Mouse (Mus musculus): ENCODE data around the gene Commd6. TPM values are rescaled to one million over a fixed set of nuclear protein-coding genes. Genes with fewer than 3 reads are reported as not detected.

Gene Commd6
- total and polyA plus RNA-seq, 3 experiments = 56.6 to 125 (median 75.4) TPM

DNA sequence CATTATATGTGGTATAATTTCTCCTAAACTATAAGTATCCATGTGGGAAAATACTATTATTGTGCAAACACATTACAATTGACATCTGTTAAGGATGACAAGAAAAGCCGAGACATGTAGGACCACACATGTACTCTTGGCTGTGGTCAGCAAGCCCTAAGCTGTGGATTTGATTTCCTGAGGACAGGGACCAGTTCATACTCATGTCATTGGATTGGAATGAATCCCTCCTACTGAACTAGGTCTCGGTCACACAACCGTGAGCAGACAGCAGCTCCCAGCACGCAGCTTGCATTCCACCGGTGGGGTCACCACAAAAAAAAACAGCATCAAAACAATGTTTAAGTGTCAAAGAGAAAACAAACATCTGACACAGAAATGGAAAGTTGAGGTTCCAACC is 46.5 kb downstream of the Commd6 start:
- in situ Hi-C loops (cut with MboI; ENCODE audit: low pct_ligation_motif_present, low pct_unique_long_range_greater_than_20kb, low sequenced_read_pairs) (no loop called here), dilution Hi-C loops (cut with MboI; ENCODE audit: extremely low pct_ligation_motif_present, extremely low pct_unique_long_range_greater_than_20kb, low sequenced_read_pairs) (no loop called here)
- H3K4me1 ChIP-seq (ENCODE audit: control insufficient read depth in 1 of 2, insufficient read depth in 2 of 2) = no peaks in the 10 kb centered on the region
- TF ChIP-seq RAD21 (IDR thresholded peaks at IDR 0.05; ENCODE audit: low read depth, low read length) (no peak), ETS1 (conservative IDR thresholded peaks at IDR 0.05; ENCODE audit: low read depth, low read length) (no peak), ZNF384 (IDR thresholded peaks at IDR 0.05; ENCODE audit: low read depth, low read length) (no peak), MEF2A (IDR thresholded peaks at IDR 0.05; ENCODE audit: borderline replicate concordance, low read depth, low read length) (no peak), ZKSCAN1 (IDR thresholded peaks at IDR 0.05; ENCODE audit: borderline replicate concordance, low read depth, low read length) (no peak), CHD1 (IDR thresholded peaks at IDR 0.05; ENCODE audit: low read depth, low read length) (no peak)
- H3K9ac ChIP-seq (ENCODE audit: insufficient read depth, low read depth) = no peak overlapping the region
- peaks cover 3% of the 10 kb centered on the region for H3K9me3 ChIP-seq (replicated peaks; ENCODE audit: low read length)
- no peak overlapping the region for H3K4me2 ChIP-seq (ENCODE audit: insufficient read depth, low read depth, poor library complexity, severe bottlenecking)
- no peak for DNase-seq (ENCODE audit: extremely low read depth)
- H3K36me3 ChIP-seq (replicated peaks in 1 of 2; ENCODE audit: control insufficient read depth in 1 of 2, insufficient read depth in 1 of 2, low read length in 1 of 2) = peaks cover 0 to 48% of the 10 kb centered on the region in 2 experiments
- H3K79me2 ChIP-seq (replicated peaks; ENCODE audit: control insufficient read depth, extremely low read depth, insufficient read depth, poor library complexity, severe bottlenecking) = no peaks in the 10 kb centered on the region
- H3K27ac ChIP-seq (ENCODE audit: insufficient read depth, low read depth) = no peak overlapping the region
- no peaks in the 10 kb centered on the region for H3K27me3 ChIP-seq (replicated peaks)
- H3K4me3 ChIP-seq (replicated peaks in 1 of 3; ENCODE audit: low read depth in 2 of 3, low read length in 2 of 3, poor library complexity in 1 of 3) = no peak overlapping the region

GRCm38 (mm10) chr14:101593340-101593739 is 47.1 kb downstream of the Commd6 start:
- Histone ChIP-seq H3K4me1 (ENCODE audit: control insufficient read depth in 1 of 2, insufficient read depth in 2 of 2) (peaks cover 0 to under 1% of the 10 kb centered on the region in 2 experiments; a peak in 1 of 4 replicates), H3K27ac (ENCODE audit: insufficient read depth, low read depth) (no peak overlapping the region), H3K9ac (ENCODE audit: insufficient read depth, low read depth) (no peak overlapping the region), H3K27me3 (replicated peaks) (no peaks in the 10 kb centered on the region), H3K4me2 (ENCODE audit: insufficient read depth, low read depth, poor library complexity, severe bottlenecking) (no peak overlapping the region), H3K9me3 (replicated peaks; ENCODE audit: low read length) (peaks cover 3% of the 10 kb centered on the region), H3K36me3 (replicated peaks in 1 of 2; ENCODE audit: control insufficient read depth in 1 of 2, insufficient read depth in 1 of 2, low read length in 1 of 2) (peaks cover 0 to 42% of the 10 kb centered on the region in 2 experiments), H3K4me3 (replicated peaks in 1 of 3; ENCODE audit: low read depth in 2 of 3, low read length in 2 of 3, poor library complexity in 1 of 3) (no peak overlapping the region), H3K79me2 (replicated peaks; ENCODE audit: control insufficient read depth, extremely low read depth, insufficient read depth, poor library complexity, severe bottlenecking) (no peaks in the 10 kb centered on the region)
- dilution Hi-C loops (cut with MboI; ENCODE audit: extremely low pct_ligation_motif_present, extremely low pct_unique_long_range_greater_than_20kb, low sequenced_read_pairs) = no loop called here
- no peak for TF ChIP-seq ZC3H11A (IDR thresholded peaks at IDR 0.05; ENCODE audit: low read depth, low read length)
- no peak for TF ChIP-seq ZNF384 (IDR thresholded peaks at IDR 0.05; ENCODE audit: low read depth, low read length)
- TF ChIP-seq POLR2A (IDR thresholded peaks at IDR 0.05; ENCODE audit: low read depth, low read length) = no peak
- TF ChIP-seq USF1 (IDR thresholded peaks at IDR 0.05; ENCODE audit: low read depth, low read length) = no peak
- no peak for TF ChIP-seq ZKSCAN1 (IDR thresholded peaks at IDR 0.05; ENCODE audit: borderline replicate concordance, low read depth, low read length)
- TF ChIP-seq E2F4 (IDR thresholded peaks at IDR 0.05; ENCODE audit: insufficient replicate concordance, low read depth, low read length) = no peak
- no peak for TF ChIP-seq CHD2 (IDR thresholded peaks at IDR 0.05; ENCODE audit: low read length)
- no peak for TF ChIP-seq JUN (IDR thresholded peaks at IDR 0.05; ENCODE audit: insufficient read depth, low read depth, low read length)
- no peak for TF ChIP-seq IRF4 (IDR thresholded peaks at IDR 0.05; ENCODE audit: low read depth, low read length)
- no peak for TF ChIP-seq TBP (conservative IDR thresholded peaks at IDR 0.05; ENCODE audit: low read depth, low read length)
- TF ChIP-seq ZMIZ1 (IDR thresholded peaks at IDR 0.05; ENCODE audit: low read depth, low read length) = no peak
- TF ChIP-seq HCFC1 (IDR thresholded peaks at IDR 0.05; ENCODE audit: low read depth, low read length) = no peak
- no peak for TF ChIP-seq CHD1 (IDR thresholded peaks at IDR 0.05; ENCODE audit: low read depth, low read length)
- TF ChIP-seq CTCF (conservative IDR thresholded peaks at IDR 0.05 in 1 of 2, IDR thresholded peaks at IDR 0.05 in 1 of 2; ENCODE audit: low read depth in 2 of 2, low read length in 2 of 2) = no peak
- TF ChIP-seq ELF1 (IDR thresholded peaks at IDR 0.05; ENCODE audit: low read depth, low read length) = no peak
- no peak for TF ChIP-seq KAT2A (IDR thresholded peaks at IDR 0.05; ENCODE audit: insufficient replicate concordance, low read length)
- no peak for TF ChIP-seq SMC3 (IDR thresholded peaks at IDR 0.05; ENCODE audit: low read depth, low read length)
- TF ChIP-seq MAZ (IDR thresholded peaks at IDR 0.05; ENCODE audit: low read depth, low read length) = no peak
- DNase-seq (ENCODE audit: extremely low read depth) = no peak
- in situ Hi-C loops (cut with MboI; ENCODE audit: low pct_ligation_motif_present, low pct_unique_long_range_greater_than_20kb, low sequenced_read_pairs) = no loop called here
